Mouse (Mus musculus): ENCODE results near the gene Cbr2.
"Not testable (repeated sequence)": the region's sequence is repeated elsewhere in the genome, so short reads cannot be mapped to it uniquely, and the experiment has no call there.

The Cbr2 gene

GRCm38 (mm10) chr11:120730331-120730870 lies 1.5 kb downstream of the Cbr2 start:
- no peak for DNase-seq

DNA sequence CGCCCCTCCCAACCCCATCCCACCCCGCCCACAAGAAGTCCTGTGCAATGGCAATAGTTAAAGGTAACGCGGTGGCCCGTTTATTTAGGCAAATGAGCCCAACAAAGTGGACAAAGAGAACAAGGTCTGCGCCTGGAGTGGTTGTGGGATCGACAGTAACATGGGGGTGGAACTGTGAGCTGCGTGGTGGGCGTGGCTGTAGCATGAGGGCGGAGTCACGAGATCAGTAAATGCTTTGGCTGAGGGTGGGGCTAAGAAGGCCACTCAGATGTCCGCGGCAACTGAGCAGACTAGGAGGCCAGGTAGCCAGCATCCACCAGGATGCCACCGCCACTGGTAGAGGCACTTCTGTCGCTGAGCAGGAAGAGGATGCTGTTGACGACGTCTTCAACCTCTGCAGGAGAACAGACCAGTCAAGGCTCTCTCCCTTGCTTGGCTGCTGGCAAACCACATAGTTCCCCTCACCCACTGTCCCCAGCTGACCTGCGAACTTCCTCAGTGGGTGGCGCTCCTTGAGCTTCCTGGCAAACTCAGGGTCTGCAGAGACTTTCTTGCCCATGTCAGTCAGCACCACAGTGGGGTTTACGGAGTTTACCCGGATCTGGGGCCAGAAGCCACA lies 2.4 kb downstream of the Cbr2 start:
- DNase-seq: not testable (repeated sequence)

DNA sequence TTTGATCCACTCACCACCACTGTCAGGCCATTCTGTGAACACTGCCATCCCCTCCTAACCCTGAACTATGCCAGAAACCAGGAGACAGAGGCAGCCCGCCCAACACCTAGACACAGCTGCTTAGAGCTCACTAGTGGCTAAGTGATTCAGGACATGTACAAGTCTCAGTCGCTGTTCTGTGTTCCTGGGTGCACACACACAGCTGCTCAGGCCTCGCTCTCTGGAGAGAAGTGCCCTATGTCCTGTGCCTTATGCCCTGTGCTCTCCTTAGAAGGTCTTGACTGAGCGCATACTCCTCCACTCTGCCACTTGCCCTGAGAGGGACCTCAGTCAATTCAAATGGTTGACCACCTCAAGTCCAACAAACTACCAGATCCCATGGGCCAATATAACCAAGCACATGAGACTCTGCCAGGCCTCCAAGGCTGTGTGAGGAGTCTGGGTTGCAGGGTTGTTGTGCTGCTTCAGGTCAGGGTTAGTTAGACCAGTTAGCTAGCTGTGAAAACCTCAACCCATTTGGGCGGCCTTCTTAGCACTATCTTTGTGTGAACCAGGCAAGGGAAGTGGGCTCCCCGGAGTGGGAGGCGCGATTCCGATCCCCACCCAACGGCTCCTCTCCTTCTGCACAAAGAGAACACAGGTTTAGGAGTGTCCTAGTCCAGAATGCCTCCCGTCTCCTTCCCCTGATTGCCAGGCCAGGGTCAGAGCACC lies 3.2 kb downstream of the Cbr2 start:
- DNase-seq: no peak

GRCm38 (mm10) chr11:120727564-120727963 lies 4.3 kb downstream of the Cbr2 start:
- DNase-seq: no peak

GRCm38 (mm10) chr11:120727169-120727527 lies 4.8 kb downstream of the Cbr2 start, which contains the start of gene Dcxr:
Dcxr (minus strand) TSS chr11:120727281.
- peak; percentile 44 for DNase-seq

DNA sequence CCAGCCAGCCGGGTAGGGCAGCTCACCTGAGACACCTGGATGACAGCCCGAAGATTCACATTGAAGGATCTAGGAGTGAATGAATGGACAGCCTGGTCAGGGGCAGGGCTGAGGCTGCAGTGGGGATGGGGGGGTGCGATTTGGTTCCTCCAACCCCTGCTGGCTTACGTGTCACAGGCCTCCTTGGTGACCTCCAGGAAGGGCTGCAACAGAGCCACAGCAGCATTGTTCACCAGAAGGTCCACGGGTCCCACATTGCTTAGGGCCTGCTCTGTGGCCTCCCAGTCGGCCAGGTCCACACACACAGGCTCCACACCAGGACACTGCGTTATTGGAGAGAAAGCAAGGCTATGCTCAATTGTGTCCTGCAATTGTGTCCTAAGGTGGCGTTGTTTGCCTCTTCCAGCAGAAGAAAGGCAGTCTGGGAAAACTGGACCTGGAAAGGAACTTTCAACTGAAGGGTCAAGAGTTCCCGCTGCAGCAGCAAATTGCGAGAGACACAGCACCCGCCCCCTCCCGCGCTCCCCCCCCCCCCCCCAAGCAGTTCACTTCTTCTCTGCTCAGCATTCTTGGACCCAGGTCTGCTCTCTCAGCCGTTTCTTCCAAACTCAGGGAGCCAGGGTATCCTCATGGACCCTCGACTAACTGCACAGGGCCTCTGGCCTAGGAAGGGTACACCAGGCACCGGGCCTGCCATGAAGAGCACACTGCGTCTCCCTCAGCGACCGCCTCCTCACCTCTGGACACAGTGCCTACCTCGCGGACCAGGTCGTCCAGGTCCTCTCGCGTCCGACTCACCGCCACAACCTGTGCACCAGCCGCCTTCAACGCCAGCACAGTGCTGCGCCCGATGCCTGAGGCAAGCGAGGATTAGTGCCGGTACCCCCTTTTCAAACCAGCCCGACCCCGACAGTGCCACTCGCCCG lies 5.4 kb downstream of the Cbr2 start:
- DNase-seq: no peak

DNA sequence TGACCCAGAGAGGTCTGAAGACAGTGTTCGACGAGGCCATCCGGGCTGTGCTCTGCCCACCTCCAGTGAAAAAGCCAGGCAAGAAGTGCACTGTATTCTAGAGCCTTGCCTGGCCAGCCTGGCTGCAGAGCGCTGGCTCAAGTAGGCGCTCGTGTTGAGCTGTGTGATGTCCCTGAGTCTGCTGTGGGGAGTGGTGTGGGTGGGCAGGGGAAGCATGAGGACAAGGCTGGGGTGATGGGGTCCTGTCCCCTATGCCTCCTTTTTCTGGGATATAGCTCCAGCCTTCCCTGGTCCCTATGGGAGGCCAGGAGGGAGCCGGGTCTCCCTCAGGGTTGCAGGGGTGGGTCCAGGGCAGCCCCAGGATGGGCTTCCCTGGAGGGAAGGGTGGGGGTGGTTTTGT lies 8.4 kb downstream of the Cbr2 start:
- no peak for DNase-seq

GRCm38 (mm10) chr11:120722761-120723382 lies 9.0 kb downstream of the Cbr2 start:
- no peak for DNase-seq

DNA sequence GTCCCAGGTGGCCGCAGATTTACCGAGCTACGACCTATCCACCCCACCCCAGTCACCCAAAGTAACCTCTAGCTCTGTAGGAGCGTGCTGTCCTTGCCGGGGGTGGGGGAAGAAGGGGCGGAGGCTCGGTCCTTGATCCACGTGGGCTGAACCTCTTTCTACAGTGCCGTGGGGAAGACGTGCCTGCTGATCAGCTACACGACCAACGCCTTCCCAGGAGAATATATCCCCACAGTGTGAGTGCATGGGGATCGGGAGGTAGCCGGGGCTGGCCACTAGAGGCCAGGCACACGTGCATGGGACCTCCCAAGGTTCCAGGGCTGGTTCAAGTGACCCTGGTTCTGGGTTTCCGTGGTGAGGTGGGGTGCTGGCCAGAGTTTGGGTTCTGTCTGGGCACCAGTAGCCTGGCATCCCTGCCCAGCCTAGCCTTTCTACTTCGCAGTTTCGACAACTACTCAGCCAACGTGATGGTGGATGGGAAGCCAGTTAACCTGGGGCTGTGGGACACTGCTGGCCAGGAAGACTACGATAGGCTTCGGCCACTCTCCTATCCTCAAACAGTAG lies 9.8 kb downstream of the Cbr2 start:
- peak; percentile 46 for DNase-seq

DNA sequence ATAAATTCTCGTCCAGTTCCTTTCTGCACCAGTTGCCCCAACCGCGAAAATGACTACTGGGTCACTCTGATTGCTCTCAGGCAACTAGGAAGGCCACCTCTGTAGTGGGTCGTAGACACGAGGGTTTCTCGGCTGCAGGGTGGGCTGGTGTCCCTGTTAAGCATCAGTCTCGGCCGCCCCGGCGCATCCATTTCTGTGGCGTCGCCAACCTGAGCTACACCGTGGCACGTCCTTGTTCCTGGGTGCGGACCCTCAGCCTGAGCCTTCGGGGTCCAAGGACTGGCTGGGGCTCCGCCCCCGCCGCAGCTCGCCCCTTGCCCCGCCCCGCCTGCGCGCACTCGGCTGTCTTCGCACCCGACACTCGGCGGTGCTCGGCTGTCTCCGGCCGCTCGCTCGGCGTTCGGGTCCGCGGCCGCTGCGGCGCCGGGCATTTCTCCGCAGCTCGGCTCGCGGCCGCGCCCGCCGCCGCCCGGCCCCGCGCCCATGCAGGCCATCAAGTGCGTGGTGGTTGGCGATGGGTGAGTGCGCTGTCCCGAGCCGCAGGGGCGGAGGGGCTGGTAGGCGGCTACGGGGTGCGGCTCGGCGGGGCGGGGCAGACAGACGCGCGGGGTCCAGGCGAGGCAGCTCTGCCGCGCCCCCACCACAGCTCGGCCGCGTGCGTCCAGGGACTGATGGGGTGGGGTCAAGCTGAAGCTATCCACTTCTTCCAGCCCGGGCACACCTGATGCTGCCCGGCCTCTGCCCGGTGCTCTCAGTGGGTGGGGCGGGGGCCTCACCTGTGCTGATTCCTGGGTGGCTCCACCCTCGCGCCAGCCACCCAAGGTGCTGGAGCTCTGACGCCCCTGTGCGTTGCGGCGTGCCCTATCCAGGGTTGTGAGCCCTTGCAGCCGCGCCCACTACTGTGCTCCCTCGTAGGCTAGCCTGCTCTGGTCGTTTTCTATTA lies 10.5 kb downstream of the Cbr2 start, which contains the start of gene Rac3:
Rac3 (plus strand) TSS at position 347 of the 943 bp plus-strand sequence.
- peak; percentile 80 for DNase-seq

- DNase-seq: peak; percentile 98
Observed at GRCm38 (mm10) chr11:120720450-120720849, 11.5 kb downstream of the Cbr2 start.

GRCm38 (mm10) chr11:120719841-120720376 lies 12.0 kb downstream of the Cbr2 start:
- DNase-seq: no peak

DNA sequence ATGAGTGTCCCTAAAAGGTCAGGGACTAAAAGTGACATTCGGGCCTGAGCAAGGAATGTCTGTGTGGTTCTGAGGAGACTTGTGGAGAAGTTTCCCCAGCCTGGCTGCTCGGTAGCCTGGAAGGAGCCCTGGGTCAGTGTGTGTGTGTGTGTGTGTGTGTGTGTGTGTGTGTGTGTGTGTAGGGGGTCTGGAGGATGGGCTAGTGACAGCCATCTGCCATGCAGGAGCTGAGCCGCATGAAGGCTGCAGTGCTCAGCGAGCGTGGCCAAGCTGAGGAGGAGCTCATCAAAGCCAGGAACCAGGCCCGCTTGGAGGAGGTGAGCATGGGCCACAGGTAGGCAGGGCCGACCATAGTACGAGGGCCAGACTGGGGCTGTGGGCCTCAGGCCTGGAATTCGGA lies 12.7 kb downstream of the Cbr2 start:
- DNase-seq: no peak

DNA sequence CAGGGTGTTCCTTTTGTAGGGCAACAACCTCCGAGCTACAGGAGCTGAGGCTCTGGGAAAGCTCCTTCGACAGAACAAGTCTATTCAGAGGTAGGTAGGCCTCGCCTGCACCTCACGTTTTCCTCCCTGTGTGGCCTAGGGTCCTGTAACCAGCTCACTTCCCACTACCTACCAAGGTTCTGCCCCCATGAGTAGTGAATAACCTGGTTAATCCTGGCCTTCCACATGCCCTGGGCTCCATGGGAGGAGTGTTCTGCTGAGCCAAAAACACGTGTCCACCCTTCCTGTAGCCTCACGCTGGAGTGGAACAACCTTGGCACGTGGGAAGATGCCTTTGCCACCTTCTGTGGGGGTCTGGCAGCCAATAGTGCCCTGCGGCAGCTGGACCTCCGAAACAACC lies 16.8 kb downstream of the Cbr2 start:
- DNase-seq: no peak

DNA sequence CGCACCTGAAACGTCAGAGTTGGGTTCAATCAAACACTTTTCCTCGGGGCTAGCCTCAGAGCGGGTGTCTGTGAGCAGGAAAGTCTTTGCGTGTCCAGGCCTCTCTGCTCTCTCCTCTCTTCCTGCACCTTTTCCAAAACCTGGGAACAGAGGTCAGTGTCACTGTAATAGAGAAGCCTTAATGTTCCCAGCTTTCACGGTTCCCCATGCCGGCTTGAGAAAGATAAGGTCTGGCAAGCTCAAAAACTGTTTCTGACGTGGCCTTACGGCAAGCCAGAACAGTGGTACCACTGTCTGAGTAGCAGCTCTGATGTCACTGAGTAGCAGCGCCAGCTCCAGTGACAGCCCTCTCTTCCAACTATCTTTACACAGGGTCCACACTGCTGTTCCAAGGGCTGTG lies 17.4 kb downstream of the Cbr2 start:
- no peak for DNase-seq

DNA sequence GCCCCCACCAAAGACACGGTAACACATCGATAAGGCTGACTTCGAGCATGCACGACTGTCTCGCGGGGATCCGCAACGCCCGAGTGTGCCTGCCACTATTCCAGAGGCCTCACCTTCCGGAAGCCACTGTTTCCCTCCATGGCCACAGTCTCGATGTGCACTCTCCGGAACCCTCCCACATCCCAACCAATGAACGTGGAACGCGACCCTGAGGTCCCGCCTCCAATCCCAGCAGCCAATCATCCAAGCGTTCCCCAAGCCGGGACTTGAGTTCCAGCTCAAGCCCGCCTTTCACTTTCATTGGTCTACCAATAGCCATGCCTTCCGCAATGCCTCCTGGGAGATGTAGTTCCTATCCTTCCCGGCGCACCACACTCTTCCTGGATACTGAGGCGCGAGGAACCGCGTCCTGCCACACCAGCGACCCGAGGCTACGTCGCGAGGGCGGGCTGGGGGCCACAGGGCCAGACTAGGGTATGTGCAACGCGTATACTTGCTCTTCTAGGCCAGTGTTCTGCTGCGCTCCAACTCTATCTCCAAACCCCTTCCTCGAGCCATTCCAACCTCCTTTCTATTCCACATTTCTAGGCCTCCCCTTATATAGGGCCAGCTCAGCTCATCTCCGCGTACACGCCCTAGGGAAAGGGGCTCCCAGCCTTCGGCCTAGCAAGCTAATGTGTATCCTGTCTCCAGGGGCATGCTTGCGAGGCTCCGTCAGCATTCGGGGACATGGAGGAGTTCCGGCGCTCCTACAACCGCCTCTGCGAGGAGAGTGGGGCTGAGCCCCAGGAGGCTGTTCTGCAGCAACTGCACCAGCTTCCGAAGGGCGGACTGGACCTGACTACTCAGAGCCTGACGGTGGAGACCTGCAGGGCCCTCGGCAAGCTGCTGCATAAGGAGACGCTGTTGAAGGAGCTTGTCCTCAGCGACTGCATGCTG lies 18.1 kb downstream of the Cbr2 start, which contains the start of the genes Cenpx and Lrrc45:
Cenpx (minus strand) TSS at position 159 of the 939 bp plus-strand sequence.
Lrrc45 (plus strand) TSS at position 346 of the 939 bp plus-strand sequence.
- DNase-seq: peak; percentile 89

DNA sequence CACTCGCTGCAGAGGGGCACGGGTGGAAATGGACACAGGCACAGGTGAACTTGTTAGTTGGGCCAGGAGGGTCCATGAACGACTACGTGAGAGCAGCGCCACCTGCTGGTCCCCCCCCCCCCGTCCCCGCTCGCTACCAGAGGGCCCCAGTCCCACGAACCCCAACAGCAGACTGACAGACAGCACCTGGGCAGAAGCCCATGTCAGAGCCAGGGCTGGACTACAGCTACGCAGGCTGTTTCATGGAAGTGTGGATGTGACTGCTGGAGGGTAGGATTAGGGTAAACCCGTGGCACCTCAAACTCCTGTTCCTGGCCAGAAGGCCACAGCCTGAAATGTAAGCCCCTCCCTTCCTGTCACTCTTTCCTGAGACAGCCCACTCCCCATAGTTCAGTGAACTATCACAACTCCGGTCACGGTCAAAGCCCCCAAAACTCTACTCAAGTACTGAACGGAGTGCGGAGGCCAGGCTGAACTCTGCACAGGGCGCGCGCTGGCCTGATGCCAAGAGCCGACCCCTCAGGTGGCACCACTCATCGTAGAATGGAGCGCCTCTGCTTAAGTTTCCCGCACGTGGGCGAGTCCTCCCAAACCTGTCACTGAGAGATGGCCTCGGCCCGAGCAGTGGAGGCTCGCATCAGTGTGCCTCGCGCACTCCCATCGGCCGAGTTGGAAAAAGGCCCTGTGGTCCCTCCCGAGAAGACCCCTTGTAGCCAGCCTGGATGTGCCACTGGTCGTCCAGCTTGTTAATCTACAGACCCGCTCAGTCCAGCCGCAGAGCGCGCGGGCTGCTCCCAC lies 18.9 kb downstream of the Cbr2 start:
- peak; percentile 63 for DNase-seq

DNA sequence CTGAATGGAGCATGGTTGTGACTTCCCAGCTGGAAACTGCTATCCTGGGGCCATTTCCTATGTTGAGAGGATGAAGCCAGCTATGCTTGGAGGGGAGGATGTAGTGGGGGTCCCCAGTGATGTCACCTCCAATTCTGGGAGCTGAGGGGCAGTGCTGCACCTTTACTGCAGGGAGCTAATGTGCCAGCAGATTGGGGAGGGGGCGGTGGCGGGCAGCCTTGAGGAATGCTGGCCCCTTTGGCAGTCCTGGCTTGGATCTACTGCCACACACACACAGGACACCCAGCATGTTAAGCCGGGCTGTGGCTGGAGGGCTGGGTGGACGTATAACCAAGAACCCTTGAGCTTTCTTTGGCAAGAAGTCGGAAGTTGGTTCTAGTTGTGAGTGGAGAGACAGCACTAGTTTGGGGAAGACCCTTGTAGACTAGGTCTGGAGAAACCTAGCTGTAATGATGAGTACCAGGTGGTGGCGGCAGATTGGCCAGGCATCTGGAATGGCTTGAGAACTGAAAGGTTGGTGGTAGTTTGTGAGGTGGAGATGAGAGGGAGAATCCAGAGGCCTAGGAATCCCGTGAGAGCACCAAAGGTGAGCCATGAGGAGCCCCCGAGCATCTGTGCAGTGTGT lies 19.8 kb downstream of the Cbr2 start:
- DNase-seq: no peak
